Mouse (Mus musculus): Measurements from ENCODE around the gene Rab11b. TPM values are rescaled to one million over a fixed set of nuclear protein-coding genes. Genes with fewer than 3 reads are reported as not detected.

Rab11b gene
- total RNA-seq, 2 experiments from 2014 or later: 166 to 186 TPM

DNA sequence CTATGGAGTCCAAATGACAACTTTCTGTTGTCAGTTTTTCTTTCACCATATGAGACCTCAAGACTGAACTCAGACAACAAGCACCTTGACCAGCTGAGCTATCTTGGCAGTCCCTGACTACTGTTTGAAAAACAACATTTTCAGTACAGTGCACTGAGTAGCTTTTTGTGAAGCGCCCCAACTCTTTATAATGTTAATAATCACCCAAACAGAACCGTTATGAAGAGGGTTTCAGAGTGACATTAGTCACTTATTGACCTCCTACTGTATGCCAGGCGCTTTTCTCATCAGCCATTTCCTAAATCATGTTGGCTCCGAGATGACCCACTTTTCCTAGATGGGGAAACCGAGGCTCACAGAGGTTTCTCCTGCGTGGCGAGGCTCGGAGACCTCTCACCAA is 42.3 kb downstream of the Rab11b start:
- no peak for DNase-seq

DNA sequence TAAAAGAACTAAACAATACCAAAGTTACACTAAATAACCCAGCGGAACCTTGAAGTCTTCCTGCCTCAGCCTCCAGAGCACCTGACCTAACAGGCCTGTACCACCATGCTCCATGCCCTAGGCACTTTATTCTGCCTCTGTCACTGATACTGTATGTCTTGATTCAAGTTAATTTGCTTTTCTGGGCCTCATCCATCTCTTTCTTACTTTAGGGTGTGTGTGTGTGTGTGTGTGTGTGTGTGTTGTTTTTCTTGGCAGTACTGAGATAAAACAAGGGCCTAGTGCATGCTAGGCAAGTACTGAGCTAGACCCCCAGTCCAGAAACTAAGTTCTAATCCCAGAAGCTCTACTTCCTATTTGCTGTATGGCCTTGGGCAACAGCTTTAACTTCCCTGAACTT is 43.1 kb downstream of the Rab11b start:
- DNase-seq: no peak

GRCm38 (mm10) chr17:33714779-33715178 is 45.6 kb downstream of the Rab11b start:
- no peak for DNase-seq

DNA sequence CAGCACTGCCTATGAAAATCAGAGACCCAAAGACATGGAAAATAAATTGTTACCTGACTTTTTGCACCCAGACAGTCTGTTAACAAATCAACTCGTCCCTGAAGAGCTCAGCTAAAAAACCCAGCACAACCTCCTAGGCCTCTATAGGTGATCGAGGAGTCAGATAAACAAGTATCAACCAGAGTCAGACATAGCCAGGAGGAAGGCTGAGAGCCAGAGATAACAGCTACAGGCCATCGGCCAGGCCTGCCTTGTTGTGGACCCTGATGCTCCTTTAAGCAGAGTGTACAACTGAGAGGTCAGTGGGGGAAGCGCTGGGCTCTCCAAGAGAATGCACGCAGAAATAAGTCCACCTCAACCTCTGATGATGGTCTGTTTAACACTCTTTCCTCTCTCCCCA is 47.1 kb downstream of the Rab11b start:
- DNase-seq: no peak

GRCm38 (mm10) chr17:33709834-33710233 is 50.5 kb downstream of the Rab11b start:
- DNase-seq: no peak

DNA sequence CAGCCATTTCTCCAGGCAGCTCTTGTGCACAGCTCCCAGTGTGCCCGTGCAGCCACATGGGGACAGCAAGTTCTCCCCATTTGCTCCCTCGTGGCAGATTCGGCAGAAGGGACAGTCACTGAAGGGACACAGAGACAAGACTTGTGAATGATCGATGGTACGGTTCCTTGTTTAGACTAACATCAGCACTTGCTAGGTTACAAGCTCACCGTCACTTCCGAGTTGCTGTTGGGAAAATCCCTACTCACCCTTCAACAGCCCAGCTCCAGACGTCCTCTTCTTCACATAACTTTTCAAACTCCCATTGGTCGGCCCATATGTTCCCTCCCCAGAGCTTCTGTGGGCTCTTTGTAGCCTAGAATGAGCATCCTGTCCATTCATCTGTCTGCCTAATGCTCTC is 57.2 kb downstream of the Rab11b start:
- no peak for DNase-seq

DNA sequence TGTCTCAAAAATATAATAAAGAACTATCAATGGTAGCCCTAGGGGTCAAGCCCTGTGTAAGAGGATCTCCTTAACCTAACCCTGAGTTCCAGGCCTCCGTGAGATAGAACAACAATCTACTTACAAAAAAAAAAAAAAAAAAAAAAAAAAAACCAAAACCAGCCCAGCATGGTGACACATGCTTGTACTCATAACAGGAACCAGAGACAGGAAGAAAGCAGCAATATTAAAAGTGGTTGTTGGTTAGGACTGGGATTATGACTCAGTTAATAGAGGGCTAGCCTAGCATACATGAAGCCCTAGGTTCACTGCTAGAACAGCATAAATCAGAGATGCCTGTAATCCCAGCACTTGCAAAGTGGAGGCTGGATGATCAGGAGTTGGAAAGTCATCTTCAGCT is 58.2 kb downstream of the Rab11b start:
- no peak for DNase-seq

- DNase-seq: no peak
Measured at GRCm38 (mm10) chr17:33695471-33695870, 64.9 kb downstream of the Rab11b start.

Other genes with a start within 250 kb of the Rab11b start
- 10 to 100 TPM; 24.1 to 44.4 TPM for gene Adamts10, start 236.3 kb downstream of the Rab11b start, total RNA-seq (2021)
- gene Myo1f, start 204.8 kb downstream of the Rab11b start, total RNA-seq (2021): 1 to 10 TPM; 1.2 to 2.5 TPM
- 10 to 100 TPM; 18.1 to 21.5 TPM for gene Zfp414, start 131.4 kb downstream of the Rab11b start, total RNA-seq (2021)
- gene Pram1, start 122.5 kb downstream of the Rab11b start, total RNA-seq (2021): under 1 TPM; 0.40 to 0.54 TPM
- 100 to 1,000 TPM in 1 of 2 experiments, 10 to 100 TPM in 1; 85.1 to 108 TPM for gene Hnrnpm, start 73.7 kb downstream of the Rab11b start, total RNA-seq (2021)
- gene March2, start 41.9 kb downstream of the Rab11b start, total RNA-seq (2021): 10 to 100 TPM; 73.2 to 77.9 TPM
- gene Angptl4, start 21.3 kb upstream of the Rab11b start, total RNA-seq (2021): 10 to 100 TPM; 22.7 to 36.0 TPM
- 10 to 100 TPM; 27.6 to 33.3 TPM for gene Kank3, start 50.0 kb upstream of the Rab11b start, total RNA-seq (2021)
- 1,000 to 10,000 TPM; 1,176 to 1,238 TPM for gene Rps28, start 64.0 kb upstream of the Rab11b start, total RNA-seq (2021)
- gene Ndufa7, start 64.0 kb upstream of the Rab11b start, total RNA-seq (2021): 100 to 1,000 TPM; 322 to 360 TPM
- gene Cd320, start 82.6 kb upstream of the Rab11b start, total RNA-seq (2021): 10 to 100 TPM; 15.0 to 16.5 TPM
- not detected for gene Gm7029, start 113.3 kb upstream of the Rab11b start, total RNA-seq (2021)
- gene Kifc1, start 130.1 kb upstream of the Rab11b start, total RNA-seq (2021): 10 to 100 TPM in 1 of 2 experiments, 1 to 10 TPM in 1; 8.0 to 10.6 TPM
- gene Platr17, start 144.6 kb upstream of the Rab11b start, total RNA-seq (2021): not detected
- gene Daxx, start 148.9 kb upstream of the Rab11b start, total RNA-seq (2021): 10 to 100 TPM; 12.1 to 13.5 TPM
- 10 to 100 TPM; 40.7 to 41.3 TPM for gene Tapbp, start 155.4 kb upstream of the Rab11b start, total RNA-seq (2021)
- gene Zbtb22, start 155.4 kb upstream of the Rab11b start, total RNA-seq (2021): 10 to 100 TPM; 18.9 to 21.9 TPM
- 10 to 100 TPM; 29.3 to 40.2 TPM for gene Rgl2, start 169.0 kb upstream of the Rab11b start, total RNA-seq (2021)
- gene Pfdn6, start 179.8 kb upstream of the Rab11b start, total RNA-seq (2021): 10 to 100 TPM; 65.3 to 67.0 TPM
- gene Wdr46, start 180.1 kb upstream of the Rab11b start, total RNA-seq (2021): 10 to 100 TPM; 15.7 TPM
- 1 to 10 TPM; 2.3 to 2.6 TPM for gene B3galt4, start 191.0 kb upstream of the Rab11b start, total RNA-seq (2021)
- gene Vps52, start 195.3 kb upstream of the Rab11b start, total RNA-seq (2021): 10 to 100 TPM; 30.3 to 33.2 TPM
- 100 to 1,000 TPM; 649 to 675 TPM for gene Rps18, start 195.5 kb upstream of the Rab11b start, total RNA-seq (2021)
- 10 to 100 TPM; 38.9 to 46.7 TPM for gene H2-K1, start 239.8 kb upstream of the Rab11b start, total RNA-seq (2021)

Data from gastrocnemius, postnatal 10 days (tissue).